Mouse (Mus musculus): ENCODE data around the gene Tbc1d9b. TPM values are rescaled to one million over a fixed set of nuclear protein-coding genes. Genes with fewer than 3 reads are reported as not detected.

The Tbc1d9b gene
- polyA plus RNA-seq, 1 experiment from 2014 or later = 42.5 TPM

GRCm38 (mm10) chr11:50145529-50145928 is 14.3 kb downstream of the Tbc1d9b start:
- Histone ChIP-seq H3K4me3 (no peak overlapping the region), H3K9ac (no peak overlapping the region), H3K27me3 (no peaks in the 10 kb centered on the region), H3K4me2 (no peak overlapping the region), H3K36me3 (peaks cover 90% of the 10 kb centered on the region), H3K27ac (replicated peaks) (no peak overlapping the region), H3K9me3 (no peaks in the 10 kb centered on the region), H3K4me1 (replicated peaks) (no peaks in the 10 kb centered on the region)
- WGBS = 96% methylated on average over 3 of the region's 3 CpGs
- ATAC-seq (ENCODE audit: low FRiP score, low read depth) = no peak

- H3K9ac ChIP-seq = no peak overlapping the region
- H3K4me2 ChIP-seq = no peak overlapping the region
- 95% methylated on average over 13 of the region's 13 CpGs for WGBS
- no peaks in the 10 kb centered on the region for H3K27me3 ChIP-seq
- no peaks in the 10 kb centered on the region for H3K4me1 ChIP-seq (replicated peaks)
- H3K36me3 ChIP-seq = peaks cover 90% of the 10 kb centered on the region
- H3K27ac ChIP-seq (replicated peaks) = no peak overlapping the region
- H3K4me3 ChIP-seq = no peak overlapping the region
- ATAC-seq (ENCODE audit: low FRiP score, low read depth) = no peak
- no peaks in the 10 kb centered on the region for H3K9me3 ChIP-seq
Observed at GRCm38 (mm10) chr11:50146121-50146520, 14.9 kb downstream of the Tbc1d9b start.

GRCm38 (mm10) chr11:50147267-50147957 is 16.2 kb downstream of the Tbc1d9b start:
- WGBS = 91% methylated on average over 9 of the region's 9 CpGs

GRCm38 (mm10) chr11:50147958-50148476 is 16.8 kb downstream of the Tbc1d9b start:
- Histone ChIP-seq H3K9me3 (no peaks in the 10 kb centered on the region), H3K36me3 (peaks cover 86% of the 10 kb centered on the region), H3K27me3 (no peaks in the 10 kb centered on the region), H3K27ac (replicated peaks) (no peak overlapping the region), H3K4me3 (no peak overlapping the region), H3K4me1 (replicated peaks) (no peaks in the 10 kb centered on the region), H3K9ac (no peak overlapping the region), H3K4me2 (no peak overlapping the region)
- ATAC-seq (ENCODE audit: low FRiP score, low read depth) = no peak
- WGBS = 92% methylated on average over 11 of the region's 11 CpGs

More at GRCm38 (mm10) chr11:50147267-50147957, 16.2 kb downstream of the Tbc1d9b start:
- peaks cover 86% of the 10 kb centered on the region for H3K36me3 ChIP-seq
- H3K4me2 ChIP-seq = no peak overlapping the region
- H3K9me3 ChIP-seq = no peaks in the 10 kb centered on the region
- H3K27ac ChIP-seq (replicated peaks) = no peak overlapping the region
- H3K9ac ChIP-seq = no peak overlapping the region
- H3K27me3 ChIP-seq = no peaks in the 10 kb centered on the region
- no peaks in the 10 kb centered on the region for H3K4me1 ChIP-seq (replicated peaks)
- ATAC-seq (ENCODE audit: low FRiP score, low read depth) = no peak
- no peak overlapping the region for H3K4me3 ChIP-seq

- peaks cover 84% of the 10 kb centered on the region for H3K36me3 ChIP-seq
- H3K27me3 ChIP-seq = no peaks in the 10 kb centered on the region
- H3K4me1 ChIP-seq (replicated peaks) = no peaks in the 10 kb centered on the region
- H3K9me3 ChIP-seq = no peaks in the 10 kb centered on the region
- 0 out of 2 replicates have a peak, but pooled peaks have one; percentile 15 for ATAC-seq (ENCODE audit: low FRiP score, low read depth)
- no peak overlapping the region for H3K27ac ChIP-seq (replicated peaks)
- no peak overlapping the region for H3K4me3 ChIP-seq
- no peak overlapping the region for H3K9ac ChIP-seq
- H3K4me2 ChIP-seq = no peak overlapping the region
- WGBS = 79% methylated on average over 7 of the region's 7 CpGs
Observed at GRCm38 (mm10) chr11:50149200-50149599, 18.0 kb downstream of the Tbc1d9b start.

GRCm38 (mm10) chr11:50149603-50150150 is 18.5 kb downstream of the Tbc1d9b start:
- no peak for ATAC-seq (ENCODE audit: low FRiP score, low read depth)
- H3K9ac ChIP-seq = no peak overlapping the region
- no peak overlapping the region for H3K27ac ChIP-seq (replicated peaks)
- no peak overlapping the region for H3K4me3 ChIP-seq
- WGBS = 88% methylated on average over 9 of the region's 9 CpGs
- no peaks in the 10 kb centered on the region for H3K9me3 ChIP-seq
- peaks cover 83% of the 10 kb centered on the region for H3K36me3 ChIP-seq
- no peaks in the 10 kb centered on the region for H3K4me1 ChIP-seq (replicated peaks)
- no peaks in the 10 kb centered on the region for H3K27me3 ChIP-seq
- H3K4me2 ChIP-seq = no peak overlapping the region

- no peak overlapping the region for H3K27ac ChIP-seq (replicated peaks)
- 91% methylated on average over 3 of the region's 3 CpGs for WGBS
- no peak for ATAC-seq (ENCODE audit: low FRiP score, low read depth)
- H3K4me3 ChIP-seq = no peak overlapping the region
- no peak overlapping the region for H3K9ac ChIP-seq
- no peaks in the 10 kb centered on the region for H3K9me3 ChIP-seq
- no peaks in the 10 kb centered on the region for H3K4me1 ChIP-seq (replicated peaks)
- H3K36me3 ChIP-seq = peaks cover 83% of the 10 kb centered on the region
- no peaks in the 10 kb centered on the region for H3K27me3 ChIP-seq
- no peak overlapping the region for H3K4me2 ChIP-seq
Observed at GRCm38 (mm10) chr11:50151374-50151773, 20.2 kb downstream of the Tbc1d9b start.

GRCm38 (mm10) chr11:50154166-50154565 is 23.0 kb downstream of the Tbc1d9b start:
- H3K4me3 ChIP-seq = no peak overlapping the region
- H3K9ac ChIP-seq = no peak overlapping the region
- ATAC-seq (ENCODE audit: low FRiP score, low read depth) = no peak
- H3K27ac ChIP-seq (replicated peaks) = no peak overlapping the region
- H3K27me3 ChIP-seq = no peaks in the 10 kb centered on the region
- H3K4me2 ChIP-seq = no peak overlapping the region
- WGBS = 69% methylated on average over 9 of the region's 9 CpGs
- peaks cover 89% of the 10 kb centered on the region for H3K36me3 ChIP-seq
- H3K9me3 ChIP-seq = no peaks in the 10 kb centered on the region
- H3K4me1 ChIP-seq (replicated peaks) = no peaks in the 10 kb centered on the region

- Histone ChIP-seq H3K4me1 (replicated peaks) (no peaks in the 10 kb centered on the region), H3K9ac (no peak overlapping the region), H3K9me3 (no peaks in the 10 kb centered on the region), H3K36me3 (peaks cover 89% of the 10 kb centered on the region), H3K4me3 (no peak overlapping the region), H3K27ac (replicated peaks) (no peak overlapping the region), H3K27me3 (no peaks in the 10 kb centered on the region), H3K4me2 (no peak overlapping the region)
- WGBS = 88% methylated on average over 12 of the region's 12 CpGs
- ATAC-seq (ENCODE audit: low FRiP score, low read depth) = no peak
Observed at GRCm38 (mm10) chr11:50154777-50155520, 23.8 kb downstream of the Tbc1d9b start.

GRCm38 (mm10) chr11:50155785-50156184 is 24.6 kb downstream of the Tbc1d9b start:
- H3K27me3 ChIP-seq = no peaks in the 10 kb centered on the region
- H3K4me1 ChIP-seq (replicated peaks) = no peaks in the 10 kb centered on the region
- H3K27ac ChIP-seq (replicated peaks) = no peak overlapping the region
- no peaks in the 10 kb centered on the region for H3K9me3 ChIP-seq
- no peak for ATAC-seq (ENCODE audit: low FRiP score, low read depth)
- peaks cover 89% of the 10 kb centered on the region for H3K36me3 ChIP-seq
- H3K9ac ChIP-seq = no peak overlapping the region
- H3K4me3 ChIP-seq = no peak overlapping the region
- 95% methylated on average over 2 of the region's 2 CpGs for WGBS
- no peak overlapping the region for H3K4me2 ChIP-seq

- WGBS = 92% methylated on average over 16 of the region's 16 CpGs
Observed at GRCm38 (mm10) chr11:50156725-50157258, 25.6 kb downstream of the Tbc1d9b start.

GRCm38 (mm10) chr11:50158346-50158745 is 27.1 kb downstream of the Tbc1d9b start:
- ATAC-seq (ENCODE audit: low FRiP score, low read depth) = no peak
- WGBS = 95% methylated on average over 7 of the region's 7 CpGs
- Histone ChIP-seq H3K4me3 (no peak overlapping the region), H3K9ac (no peak overlapping the region), H3K36me3 (peaks cover 82% of the 10 kb centered on the region), H3K4me2 (no peak overlapping the region), H3K27ac (replicated peaks) (no peak overlapping the region), H3K4me1 (replicated peaks) (no peaks in the 10 kb centered on the region), H3K27me3 (no peaks in the 10 kb centered on the region), H3K9me3 (no peaks in the 10 kb centered on the region)

More at GRCm38 (mm10) chr11:50156725-50157258, 25.6 kb downstream of the Tbc1d9b start:
- Histone ChIP-seq H3K9ac (no peak overlapping the region), H3K27ac (replicated peaks) (no peak overlapping the region), H3K36me3 (peaks cover 86% of the 10 kb centered on the region), H3K4me3 (no peak overlapping the region), H3K4me1 (replicated peaks) (no peaks in the 10 kb centered on the region), H3K27me3 (no peaks in the 10 kb centered on the region), H3K9me3 (no peaks in the 10 kb centered on the region), H3K4me2 (no peak overlapping the region)
- no peak for ATAC-seq (ENCODE audit: low FRiP score, low read depth)

Data from hindbrain, embryonic 15.5 days (tissue).